7 mouse cellular contexts compared by ENCODE assay signal in genomic region chr16:76456300-76456599, GRCm38 (mm10).
DNase-seq lines count a peak whose midpoint lies in the region; ATAC-seq and TF ChIP-seq lines count a peak whose summit lies in the region.
"Not testable (repeated sequence)": the region's sequence is repeated elsewhere in the genome, so short reads cannot be mapped to it uniquely, and the experiment has no call there.

No protein-coding gene starts in this region.

- not testable (repeated sequence) for DNase-seq in MEL (ENCODE audit: low read depth, low spot score); liver, embryonic 14.5 days (ENCODE audit: low read depth in 3 of 3, low spot score in 3 of 3)
- peak; percentile 15 for DNase-seq in lung, embryonic 14.5 days

- peaks cover 0 to 21% of the 10 kb centered on the region in 2 experiments; a peak in 2 of 4 replicates for H3K36me3 ChIP-seq in MEL (ENCODE audit: control insufficient read depth in 1 of 2, insufficient read depth in 2 of 2, low read length in 2 of 2)
- not testable (repeated sequence) for H3K36me3 ChIP-seq in liver, embryonic 12.5 days; liver, embryonic 14.5 days (replicated peaks; ENCODE audit: control insufficient read depth, insufficient read depth, low read depth); liver, embryonic 16.5 days (ENCODE audit: control insufficient read depth, insufficient read depth); lung, embryonic 14.5 days (ENCODE audit: insufficient read depth)
- peaks cover 10% of the 10 kb centered on the region for H3K36me3 ChIP-seq in megakaryocyte, embryonic 14.5 days (replicated peaks; ENCODE audit: low read length)

- TF ChIP-seq EP300 in MEL (IDR thresholded peaks at IDR 0.05; ENCODE audit: low read depth in 1 of 2, low read length in 2 of 2); liver, embryonic 14.5 days (IDR thresholded peaks at IDR 0.05; ENCODE audit: low read depth): not testable (repeated sequence)

- H3K79me2 ChIP-seq in MEL (ENCODE audit: control insufficient read depth, insufficient read depth, low read length, poor library complexity) = not testable (repeated sequence)

- H3K4me1 ChIP-seq in MEL (ENCODE audit: control insufficient read depth in 1 of 2, insufficient read depth in 2 of 2, low read length in 2 of 2); lung, embryonic 14.5 days (ENCODE audit: insufficient read depth): not testable (repeated sequence)
- peaks cover 64% of the 10 kb centered on the region for H3K4me1 ChIP-seq in liver, embryonic 12.5 days
- peaks cover 41% of the 10 kb centered on the region in 2 experiments for H3K4me1 ChIP-seq in liver, embryonic 14.5 days (replicated peaks; ENCODE audit: control insufficient read depth in 2 of 2, insufficient read depth in 2 of 2, low read length in 1 of 2)
- H3K4me1 ChIP-seq in liver, embryonic 16.5 days (ENCODE audit: control insufficient read depth, low read depth, low read length) = peaks cover 33% of the 10 kb centered on the region
- H3K4me1 ChIP-seq in megakaryocyte, embryonic 14.5 days = peaks cover 78% of the 10 kb centered on the region

- TF ChIP-seq POLR2A in MEL (IDR thresholded peaks at IDR 0.05; ENCODE audit: control insufficient read depth in 1 of 2, insufficient read depth in 1 of 2, low read depth in 1 of 2, low read length in 2 of 2, poor library complexity in 1 of 2) = not testable (repeated sequence)

- H3K27me3 ChIP-seq in MEL (ENCODE audit: control insufficient read depth in 1 of 2, insufficient read depth in 2 of 2, low read length in 2 of 2); liver, embryonic 12.5 days (replicated peaks); liver, embryonic 14.5 days (ENCODE audit: control insufficient read depth, insufficient read depth, low read length); liver, embryonic 16.5 days (ENCODE audit: control insufficient read depth, insufficient read depth, low read depth, low read length); lung, embryonic 14.5 days (ENCODE audit: insufficient read depth, low read length); megakaryocyte, embryonic 14.5 days (replicated peaks): not testable (repeated sequence)

- not testable (repeated sequence) for H3K9ac ChIP-seq in MEL (ENCODE audit: control insufficient read depth, low read depth, low read length, poor library complexity, severe bottlenecking); lung, embryonic 14.5 days
- H3K9ac ChIP-seq in liver, embryonic 12.5 days = peak overlapping the region; percentile 19; the same call in 1 of the 2 replicates
- peak overlapping the region; percentile 40; the same call in 1 of the 2 replicates for H3K9ac ChIP-seq in liver, embryonic 14.5 days (replicated peaks)
- H3K9ac ChIP-seq in liver, embryonic 16.5 days (ENCODE audit: low read depth, low read length) = peak overlapping the region; percentile 25; the same call in 1 of the 2 replicates

- H3K27ac ChIP-seq in MEL (ENCODE audit: control insufficient read depth, low read depth, low read length) = peak overlapping the region; percentile 75
- H3K27ac ChIP-seq in liver, embryonic 12.5 days = peak overlapping the region; percentile 80
- H3K27ac ChIP-seq in liver, embryonic 14.5 days = peak overlapping the region; percentile 90
- peak overlapping the region; percentile 93 for H3K27ac ChIP-seq in liver, embryonic 16.5 days (ENCODE audit: low read length)
- not testable (repeated sequence) for H3K27ac ChIP-seq in lung, embryonic 14.5 days (ENCODE audit: low read depth)

- peak overlapping the region; percentile 47 for H3K4me2 ChIP-seq in liver, embryonic 12.5 days
- peak overlapping the region; percentile 51 for H3K4me2 ChIP-seq in liver, embryonic 14.5 days (ENCODE audit: low read depth)
- peak overlapping the region; percentile 51 for H3K4me2 ChIP-seq in liver, embryonic 16.5 days (ENCODE audit: low read depth, low read length)
- H3K4me2 ChIP-seq in lung, embryonic 14.5 days = not testable (repeated sequence)

- H3K4me3 ChIP-seq in MEL (ENCODE audit: control insufficient read depth in 1 of 2, insufficient read depth in 1 of 2, low read depth in 2 of 2, low read length in 2 of 2); lung, embryonic 14.5 days (ENCODE audit: low read depth, low read length): not testable (repeated sequence)
- 0 out of 2 replicates have a peak overlapping the region, but pooled peaks have one; percentile 3 for H3K4me3 ChIP-seq in liver, embryonic 12.5 days
- H3K4me3 ChIP-seq in liver, embryonic 14.5 days (ENCODE audit: insufficient read depth in 1 of 2, low read depth in 2 of 2, low read length in 2 of 2) = peak overlapping the region; percentile 13 to 26; a peak in 2 of 4 replicates
- H3K4me3 ChIP-seq in liver, embryonic 16.5 days (ENCODE audit: low read depth, low read length) = 0 out of 2 replicates have a peak overlapping the region, but pooled peaks have one; percentile 20
- peak overlapping the region; percentile 75 for H3K4me3 ChIP-seq in megakaryocyte, embryonic 14.5 days (replicated peaks)

- peak; percentile 55; the same call in 1 of the 2 replicates for ATAC-seq in erythroid progenitor cell, adult 5-6 weeks (replicated peaks; ENCODE audit: low FRiP score, poor library complexity, severe bottlenecking)
- ATAC-seq in liver, embryonic 12.5 days = peak; percentile 62
- ATAC-seq in liver, embryonic 14.5 days (ENCODE audit: insufficient read depth) = peak; percentile 70
- peak; percentile 53 for ATAC-seq in liver, embryonic 16.5 days (ENCODE audit: low read depth)
- ATAC-seq in lung, embryonic 14.5 days (ENCODE audit: insufficient read depth) = not testable (repeated sequence)

- WGBS in liver, embryonic 12.5 days (ENCODE audit: insufficient replicate concordance) = 36% methylated on average over 2 of the region's 2 CpGs
- WGBS in liver, embryonic 14.5 days (ENCODE audit: insufficient replicate concordance) = 31% methylated on average over 2 of the region's 2 CpGs
- WGBS in liver, embryonic 16.5 days (ENCODE audit: insufficient replicate concordance) = 26% methylated on average over 2 of the region's 2 CpGs
- WGBS in lung, embryonic 14.5 days = 44% methylated on average over 2 of the region's 2 CpGs

- H3K9me3 ChIP-seq in MEL (replicated peaks; ENCODE audit: insufficient read depth, low read length); liver, embryonic 12.5 days (replicated peaks); liver, embryonic 14.5 days (ENCODE audit: control insufficient read depth, low read length); liver, embryonic 16.5 days (replicated peaks; ENCODE audit: control insufficient read depth, low read length); lung, embryonic 14.5 days (ENCODE audit: low read depth, low read length): not testable (repeated sequence)
- H3K9me3 ChIP-seq in megakaryocyte, embryonic 14.5 days = peaks cover 13% of the 10 kb centered on the region

- not testable (repeated sequence) for TF ChIP-seq RAD21 in MEL (IDR thresholded peaks at IDR 0.05; ENCODE audit: low read depth, low read length)

- not testable (repeated sequence) for TF ChIP-seq CTCF in MEL (IDR thresholded peaks at IDR 0.05 in 2 of 3, conservative IDR thresholded peaks at IDR 0.05 in 1 of 3; ENCODE audit: control insufficient read depth in 1 of 3, insufficient read depth in 1 of 3, low read depth in 2 of 3, low read length in 3 of 3, poor library complexity in 1 of 3, severe bottlenecking in 1 of 3); liver, embryonic 14.5 days (IDR thresholded peaks at IDR 0.05; ENCODE audit: low read depth); lung, embryonic 14.5 days (IDR thresholded peaks at IDR 0.05; ENCODE audit: low read depth)
